Mouse (Mus musculus) heart, postnatal 14 days (tissue): Measurements from ENCODE around the gene Mc1r. TPM values are rescaled to one million over a fixed set of nuclear protein-coding genes. Genes with fewer than 3 reads are reported as not detected.

Source experiments
- DNase-seq, 2 experiments: peaks; one replicate each; pipeline ENCODE4 v3.0.0; 2021 to 2022
- intact Hi-C: fragments of 180-260 bp; cut with DNase I; formaldehyde crosslinking; loops from one replicate; pipeline ENCODE4 v1.15.1; 2025
- long read RNA-seq, 2 experiments: library from polyadenylated mRNA; stranded (forward); transcript quantifications; one replicate each; pipeline ENCODE4 v2.0.0; 2021
- total RNA-seq, 2 experiments: library from RNA; stranded (reverse); gene quantifications; 2 replicates each; pipeline ENCODE4 v1.2.3; 2021

Gene Mc1r
- total RNA-seq: not detected
- long read RNA-seq, experiment 1: 0 reads
- long read RNA-seq, experiment 2: 0 reads

DNA sequence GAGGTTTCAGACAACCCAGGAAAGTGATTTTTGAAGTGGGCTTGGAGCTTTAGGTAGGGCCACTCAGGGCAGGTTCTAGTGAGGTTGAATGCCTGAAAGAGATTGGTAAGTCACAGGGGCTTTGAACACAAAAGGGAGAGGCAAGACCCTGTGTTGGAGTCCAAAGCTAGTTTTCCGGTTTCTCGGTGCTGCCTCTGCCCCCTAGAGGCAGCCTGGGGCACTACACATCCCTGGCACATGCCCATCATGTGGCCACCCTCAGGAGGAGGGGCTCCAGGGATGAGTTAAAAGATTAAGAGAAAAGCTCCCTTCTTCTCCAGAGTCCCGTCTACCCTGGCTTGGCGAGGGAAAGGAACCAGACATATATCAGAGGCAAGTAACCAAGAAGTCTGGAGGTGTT lies at the start of gene Mc1r:
Gene Mc1r, plus strand, starts transcription at position 322 of the 400 bp plus-strand sequence.
- intact Hi-C loops: no loop called here
- peak; percentile 52 to 76 for DNase-seq

DNA sequence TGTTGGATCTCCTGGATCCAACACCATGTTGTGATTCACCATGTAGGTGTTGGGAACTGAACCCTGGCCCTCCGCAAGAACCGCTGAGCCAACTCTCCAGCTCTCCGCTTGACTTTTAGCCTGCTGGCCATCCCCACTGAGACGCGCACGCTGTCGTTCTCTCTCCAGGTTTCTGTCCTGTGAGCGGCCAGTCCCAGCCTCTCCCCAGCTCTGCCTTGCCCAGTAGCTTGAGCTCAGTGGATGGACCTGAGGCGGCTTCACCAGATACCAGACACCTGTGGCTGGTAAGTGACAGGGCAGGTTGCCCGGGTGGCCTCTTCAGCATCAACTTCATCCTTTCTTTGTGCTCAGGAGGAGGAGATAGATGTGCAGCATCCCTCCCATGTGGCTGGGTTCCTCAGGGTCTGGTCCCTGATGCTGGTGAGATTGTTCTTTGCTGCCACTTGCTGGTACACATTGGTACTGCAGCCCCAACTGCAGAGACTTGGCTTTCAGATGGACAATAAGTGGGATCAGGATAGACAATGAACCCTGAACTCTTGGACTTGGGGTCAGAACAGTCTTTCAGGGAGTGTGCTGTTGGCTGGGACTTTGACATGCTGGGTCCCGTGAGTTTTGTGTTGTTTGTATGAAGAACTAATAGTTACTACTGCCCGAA lies 45.7 kb upstream of the Mc1r start:
- DNase-seq: peak; percentile 76 to 83
- intact Hi-C loops: loop anchor here (2.0 kb wide), 1 partner anchor 42 kb away; the partner anchor contains the start of gene Fanca

DNA sequence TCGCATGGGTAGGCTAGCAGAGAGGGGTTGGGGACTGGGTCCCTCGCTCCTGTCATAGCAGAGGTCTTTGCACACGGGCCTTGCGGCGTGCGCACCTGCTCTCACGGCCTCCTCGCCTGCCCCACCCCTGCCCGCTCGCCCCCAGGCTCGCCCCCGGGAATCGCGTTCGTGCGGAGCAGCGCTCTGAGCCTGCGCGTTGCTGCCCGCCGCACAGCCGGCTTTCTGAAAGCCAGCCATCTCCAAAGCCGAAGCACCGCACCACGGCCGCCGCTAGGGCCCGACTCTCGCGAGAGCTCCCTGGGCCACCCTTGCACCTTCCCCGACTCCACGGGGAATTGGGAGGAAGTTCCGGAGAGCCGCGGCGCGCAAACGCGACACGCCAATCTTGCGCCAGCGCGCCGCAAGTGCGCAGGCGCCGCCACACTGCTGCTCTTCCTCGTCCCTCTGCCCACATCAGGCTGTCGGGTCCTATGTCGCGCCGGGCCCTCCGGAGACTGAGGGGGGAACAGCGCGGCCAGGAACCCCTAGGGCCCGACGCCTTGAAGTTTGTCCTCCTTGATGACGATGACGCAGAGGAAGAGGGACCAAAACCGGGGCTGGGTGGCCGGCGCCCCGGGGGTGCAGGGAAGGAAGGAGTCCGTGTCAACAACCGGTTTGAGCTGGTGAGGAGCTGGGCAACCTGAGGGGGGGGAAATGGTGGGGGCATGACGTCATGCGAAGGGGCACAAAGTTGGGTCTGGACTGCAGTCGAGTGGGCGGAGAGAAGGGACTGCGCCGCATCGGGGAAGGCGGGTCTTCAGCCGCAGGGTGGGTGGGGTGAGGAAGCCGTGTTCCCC lies 33.3 kb upstream of the Mc1r start, which contains the start of gene Tcf25:
Gene Tcf25, plus strand, starts transcription at position 351 of the 836 bp plus-strand sequence.
- intact Hi-C loops: no loop called here
- DNase-seq: peak; percentile 96 to 97

DNA sequence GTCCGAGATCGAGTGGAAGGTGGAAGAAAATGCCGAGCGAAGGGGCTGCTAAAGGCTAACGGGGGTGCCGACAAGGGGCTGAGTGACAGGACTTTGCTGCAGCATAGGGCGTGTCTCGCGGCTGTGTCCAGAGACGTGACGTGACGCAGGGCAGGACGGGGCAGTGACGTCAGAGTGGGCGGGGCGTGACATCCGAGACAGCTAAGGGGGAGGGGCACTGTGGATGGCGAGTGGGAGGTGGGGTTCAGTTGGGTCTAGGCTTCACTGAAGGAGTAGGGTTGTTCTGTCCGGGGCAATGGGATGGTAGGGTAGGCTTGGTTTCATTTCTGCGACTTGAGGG lies 32.7 kb upstream of the Mc1r start:
- intact Hi-C loops: no loop called here

DNA sequence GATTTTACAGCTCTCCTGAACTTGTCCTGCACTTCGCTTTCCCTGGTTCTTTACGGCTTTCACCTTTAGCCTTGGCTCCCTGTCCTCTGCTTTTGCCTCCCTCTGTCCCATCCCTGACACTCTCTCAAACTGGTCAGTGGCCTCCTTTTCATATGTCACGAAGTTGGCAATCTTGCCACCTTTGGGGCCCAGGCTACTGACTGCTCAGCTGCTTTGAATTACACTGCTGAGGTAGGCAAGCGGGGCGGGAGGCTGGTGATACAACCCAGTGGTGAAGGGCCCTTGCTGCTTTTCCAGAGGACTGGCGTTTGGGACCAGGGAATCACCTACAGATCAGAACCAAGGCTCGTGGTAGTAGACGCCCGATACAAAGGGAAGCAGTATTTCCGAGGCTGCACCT lies 31.2 kb upstream of the Mc1r start:
- no peak for DNase-seq
- intact Hi-C loops: no loop called here

More for the DNA sequence above, 32.7 kb upstream of the Mc1r start:
- DNase-seq: peak; percentile 94 to 97

DNA sequence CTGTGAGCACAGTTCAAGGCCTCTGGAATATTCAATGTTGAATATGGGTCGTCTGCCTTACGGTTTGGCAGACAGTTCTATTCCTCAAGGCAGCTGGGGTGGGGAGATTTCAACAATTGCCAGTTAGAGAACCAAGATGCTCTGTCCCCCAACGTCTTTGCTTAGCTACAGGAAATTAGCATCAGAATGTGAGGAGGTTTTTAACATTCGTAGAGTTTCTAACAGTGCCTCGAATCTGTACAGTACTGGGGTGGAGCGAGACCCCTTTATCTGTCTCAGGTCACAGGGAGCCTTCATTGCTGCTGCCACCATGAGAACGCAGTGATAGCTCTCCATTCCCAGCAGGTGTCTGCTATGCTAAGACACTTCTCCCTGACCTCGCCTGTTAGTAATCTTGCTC lies 30.8 kb upstream of the Mc1r start:
- DNase-seq: no peak
- intact Hi-C loops: no loop called here

DNA sequence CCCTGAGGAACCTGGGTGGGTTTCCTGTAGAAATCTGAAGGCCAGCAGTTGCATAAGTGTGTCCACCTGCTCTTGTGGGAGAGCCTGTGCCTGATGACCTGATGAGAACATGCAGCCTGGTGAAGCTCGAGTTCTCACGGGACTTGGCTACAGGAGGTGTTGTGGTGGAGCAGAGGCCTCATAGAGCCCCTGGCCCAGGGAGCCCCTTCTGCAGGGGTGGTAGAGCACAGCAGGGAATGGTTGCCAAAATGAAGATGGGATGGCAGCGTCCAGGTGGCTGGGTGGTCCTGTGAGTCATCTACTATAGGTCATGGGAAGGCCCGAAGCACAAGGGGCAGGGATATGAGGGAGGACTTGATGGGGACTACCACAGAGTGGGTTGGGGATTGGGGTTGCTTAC lies 25.2 kb upstream of the Mc1r start:
- DNase-seq: no peak
- intact Hi-C loops: no loop called here

DNA sequence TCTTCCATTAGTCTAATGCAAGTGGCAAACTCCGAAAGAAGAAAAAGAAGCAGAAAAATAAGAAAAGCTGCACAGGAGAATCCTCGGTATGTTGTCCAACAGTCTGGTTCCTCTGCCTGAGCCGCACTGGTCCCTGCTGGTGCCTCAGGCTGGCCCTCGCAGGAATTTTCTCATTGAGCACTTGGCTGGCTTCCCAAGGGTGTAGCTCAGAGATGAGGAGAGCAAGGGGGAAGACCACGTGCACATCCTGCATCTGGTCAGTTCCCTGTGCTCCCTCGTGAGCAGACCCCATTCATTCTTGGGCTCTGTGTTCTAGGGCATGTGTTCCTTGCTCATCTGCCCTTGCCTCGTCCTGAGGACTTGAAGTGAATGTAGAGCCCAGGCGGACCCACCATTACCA lies 24.4 kb upstream of the Mc1r start:
- no peak for DNase-seq
- intact Hi-C loops: no loop called here

DNA sequence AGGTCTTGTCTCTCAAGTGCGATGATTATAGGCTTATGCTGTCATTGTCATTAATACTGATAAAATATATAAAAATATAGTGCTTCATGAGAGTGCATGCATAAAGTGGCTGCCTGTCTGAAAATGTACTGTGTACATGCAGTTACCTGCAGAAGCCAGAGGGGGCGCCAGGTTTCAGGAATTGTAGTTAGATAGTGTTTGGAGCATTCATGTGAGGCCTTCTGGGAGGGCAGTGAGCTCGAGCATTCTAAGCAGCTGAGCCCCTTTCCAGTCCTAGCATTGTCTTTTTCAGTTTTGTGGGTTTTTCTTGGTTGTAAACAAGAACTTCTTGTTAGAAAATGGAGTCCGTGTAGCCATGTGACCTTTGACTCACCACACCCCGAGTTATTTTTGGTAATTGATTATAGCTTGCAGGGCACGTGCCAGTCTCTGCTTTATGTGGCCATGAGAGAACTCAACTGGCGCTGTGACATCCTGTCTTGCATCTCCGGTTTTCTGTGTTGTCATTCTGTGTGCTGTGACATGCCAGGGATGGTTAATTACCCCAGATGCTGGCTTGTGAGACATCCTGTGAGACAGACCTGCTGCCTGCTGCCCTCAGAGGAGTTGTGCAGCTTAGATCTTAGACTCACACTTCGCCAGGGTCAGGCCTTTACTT lies 21.9 kb upstream of the Mc1r start:
- peak in 1 of 2 experiments; percentile 43 for DNase-seq
- intact Hi-C loops: loop anchor here (5.0 kb wide), 1 partner anchor 37 kb away; the partner anchor contains the start of gene Def8

DNA sequence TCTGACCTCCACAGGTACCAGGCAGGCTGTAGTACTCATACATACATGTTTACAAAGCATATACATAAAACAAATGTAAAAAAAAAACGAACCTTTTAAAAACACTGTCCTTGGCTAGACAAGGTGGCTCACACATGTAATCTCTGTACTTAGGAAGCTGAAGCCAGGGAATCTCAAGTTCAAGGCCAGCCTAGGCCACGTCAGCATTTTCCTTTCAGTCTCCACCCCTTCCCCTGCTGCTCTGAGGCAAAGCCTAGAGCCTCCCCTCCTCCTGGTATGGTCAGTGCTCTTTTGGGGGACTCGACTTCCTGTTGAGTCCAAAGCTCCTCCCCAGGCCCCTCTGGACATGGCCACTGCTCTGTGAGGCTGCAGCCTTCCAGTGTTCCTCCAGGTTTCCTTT lies 19.9 kb upstream of the Mc1r start:
- intact Hi-C loops: loop anchor here (5.0 kb wide), 1 partner anchor 35 kb away; the partner anchor contains the start of gene Def8
- no peak for DNase-seq

DNA sequence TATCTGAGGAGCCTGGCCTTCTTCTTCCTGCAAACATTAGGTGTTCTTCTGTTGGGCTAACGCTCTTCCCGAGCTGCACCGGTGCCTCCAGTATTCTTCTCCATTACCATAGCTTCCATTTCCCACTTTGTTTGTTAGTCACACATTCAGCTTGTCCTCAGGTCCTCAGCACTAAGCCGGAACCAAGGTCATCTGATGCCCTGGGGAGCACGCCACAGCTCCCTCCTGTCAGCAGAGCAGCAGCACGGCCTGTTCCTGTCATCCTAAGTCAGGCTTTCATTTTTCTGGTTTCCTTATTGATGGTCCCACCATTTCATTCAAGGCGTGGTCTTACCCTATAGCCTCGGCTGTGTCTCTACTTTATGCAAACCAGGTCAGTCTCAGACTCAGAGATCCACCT lies 19.1 kb upstream of the Mc1r start:
- intact Hi-C loops: loop anchor here (5.0 kb wide), 1 partner anchor 34 kb away; the partner anchor contains the start of gene Def8
- DNase-seq: no peak

DNA sequence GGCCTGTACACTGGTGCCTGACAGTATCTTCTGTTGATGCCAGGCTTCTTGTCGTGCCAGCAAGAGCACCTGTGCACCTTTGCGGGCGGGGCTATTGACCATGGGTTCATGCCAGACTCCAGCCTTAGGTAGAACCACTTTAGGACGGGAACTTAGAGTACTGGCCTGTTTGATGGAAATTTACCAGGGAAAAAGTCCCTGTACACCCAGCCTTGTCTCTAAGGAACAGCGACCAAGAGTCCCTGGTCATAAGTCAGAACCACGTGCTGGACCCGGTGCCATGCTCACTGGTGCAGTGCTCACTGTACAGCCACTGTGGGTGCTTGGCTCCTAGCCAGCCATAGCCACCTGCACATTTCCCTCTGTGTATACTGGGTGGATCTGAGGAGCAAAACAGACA lies 17.9 kb upstream of the Mc1r start:
- intact Hi-C loops: loop anchor here (5.0 kb wide), 1 partner anchor 33 kb away; the partner anchor contains the start of gene Def8
- no peak for DNase-seq

DNA sequence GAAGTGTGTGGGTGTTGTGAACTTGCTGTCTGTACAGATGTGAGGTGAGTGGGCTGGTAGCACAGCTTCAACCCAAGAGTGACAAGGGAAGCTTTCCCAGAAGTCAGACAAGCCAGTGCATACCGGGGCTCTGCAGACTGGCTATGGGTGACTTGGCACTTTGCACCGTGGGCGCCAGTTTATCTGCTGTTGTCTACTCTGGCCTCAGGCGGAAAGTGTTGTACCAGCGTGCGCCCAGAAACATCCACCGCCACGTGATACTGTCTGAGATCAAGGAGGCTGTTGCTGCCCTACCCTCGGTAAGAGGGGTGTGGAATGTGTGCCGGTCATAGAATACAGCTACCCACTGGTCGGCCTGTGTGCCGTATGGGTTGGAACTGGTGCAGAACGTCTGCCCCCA lies 8.6 kb upstream of the Mc1r start:
- no peak for DNase-seq
- intact Hi-C loops: no loop called here

DNA sequence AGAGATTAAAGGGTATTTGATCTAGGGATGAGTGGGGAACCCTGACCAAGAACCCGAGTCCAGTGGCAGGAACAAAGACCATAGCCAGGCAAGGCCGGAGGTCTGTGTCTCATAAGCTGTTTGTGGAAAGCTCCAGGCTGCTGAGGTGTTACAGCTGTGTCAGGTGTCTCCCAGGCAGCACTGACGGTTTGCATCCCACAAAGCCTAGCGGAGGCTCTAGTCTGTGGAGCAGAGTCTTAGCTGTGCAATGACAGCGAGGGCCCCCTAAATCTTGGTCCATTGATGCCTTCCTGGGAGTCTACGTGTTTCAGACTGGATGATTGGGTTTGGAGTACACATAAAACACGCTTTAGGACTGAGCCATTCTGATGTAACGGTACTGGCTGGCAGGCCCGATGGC lies 5.0 kb upstream of the Mc1r start:
- intact Hi-C loops: no loop called here
- DNase-seq: no peak

DNA sequence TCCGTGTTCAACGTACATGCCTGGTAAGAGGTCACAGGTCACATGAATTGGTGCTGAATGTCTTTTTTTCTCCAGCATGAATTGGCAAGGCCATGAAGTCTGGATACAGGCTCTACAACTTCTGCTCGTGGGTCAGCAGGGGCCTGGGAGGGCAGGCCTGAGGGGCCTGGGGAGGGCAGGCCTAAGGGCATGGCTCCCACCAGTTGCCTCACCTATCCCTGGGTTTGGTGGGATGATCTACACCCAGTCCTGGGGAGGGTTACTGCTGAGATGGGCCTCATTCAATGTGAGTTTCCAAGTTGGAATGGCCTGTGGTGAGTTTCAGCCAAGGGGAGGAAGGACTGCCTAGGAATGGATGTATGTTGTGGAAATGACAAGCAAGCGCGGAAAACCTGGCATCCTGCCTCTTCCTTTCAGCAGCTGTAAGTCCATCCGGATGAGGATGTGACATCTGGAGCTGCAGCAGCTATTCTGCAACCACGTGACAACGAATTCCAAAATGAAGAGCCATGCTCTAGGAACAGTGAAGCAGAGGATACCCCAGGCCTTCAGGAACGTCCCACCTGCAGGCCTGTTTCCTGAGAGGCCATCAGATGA lies 4.1 kb upstream of the Mc1r start:
- peak; percentile 28 to 51 for DNase-seq
- intact Hi-C loops: no loop called here

DNA sequence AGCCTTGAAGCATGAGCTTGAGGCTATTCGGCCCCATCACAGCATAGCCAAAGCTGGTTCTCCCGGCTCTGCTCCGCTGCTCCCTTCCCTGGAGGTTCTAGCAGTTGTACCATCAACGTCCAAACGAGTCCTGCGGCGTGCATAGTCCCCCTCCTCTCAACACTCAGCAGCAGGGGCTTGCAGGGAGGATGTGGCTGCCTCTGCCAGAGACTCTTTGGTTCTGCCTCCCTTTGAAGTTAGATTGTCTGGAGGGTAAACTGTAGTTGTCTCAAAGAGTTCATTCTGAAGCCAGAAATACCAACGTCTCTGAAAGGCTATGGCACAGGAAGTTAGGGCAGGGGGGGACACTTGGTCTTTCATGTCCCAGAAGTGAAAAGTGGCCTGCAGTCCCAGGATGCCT lies 2.4 kb upstream of the Mc1r start:
- intact Hi-C loops: no loop called here
- DNase-seq: no peak

DNA sequence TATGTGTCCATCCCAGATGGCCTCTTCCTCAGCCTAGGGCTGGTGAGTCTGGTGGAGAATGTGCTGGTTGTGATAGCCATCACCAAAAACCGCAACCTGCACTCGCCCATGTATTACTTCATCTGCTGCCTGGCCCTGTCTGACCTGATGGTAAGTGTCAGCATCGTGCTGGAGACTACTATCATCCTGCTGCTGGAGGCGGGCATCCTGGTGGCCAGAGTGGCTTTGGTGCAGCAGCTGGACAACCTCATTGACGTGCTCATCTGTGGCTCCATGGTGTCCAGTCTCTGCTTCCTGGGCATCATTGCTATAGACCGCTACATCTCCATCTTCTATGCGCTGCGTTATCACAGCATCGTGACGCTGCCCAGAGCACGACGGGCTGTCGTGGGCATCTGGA lies 705 bp downstream of the Mc1r start:
- DNase-seq: no peak
- intact Hi-C loops: no loop called here

DNA sequence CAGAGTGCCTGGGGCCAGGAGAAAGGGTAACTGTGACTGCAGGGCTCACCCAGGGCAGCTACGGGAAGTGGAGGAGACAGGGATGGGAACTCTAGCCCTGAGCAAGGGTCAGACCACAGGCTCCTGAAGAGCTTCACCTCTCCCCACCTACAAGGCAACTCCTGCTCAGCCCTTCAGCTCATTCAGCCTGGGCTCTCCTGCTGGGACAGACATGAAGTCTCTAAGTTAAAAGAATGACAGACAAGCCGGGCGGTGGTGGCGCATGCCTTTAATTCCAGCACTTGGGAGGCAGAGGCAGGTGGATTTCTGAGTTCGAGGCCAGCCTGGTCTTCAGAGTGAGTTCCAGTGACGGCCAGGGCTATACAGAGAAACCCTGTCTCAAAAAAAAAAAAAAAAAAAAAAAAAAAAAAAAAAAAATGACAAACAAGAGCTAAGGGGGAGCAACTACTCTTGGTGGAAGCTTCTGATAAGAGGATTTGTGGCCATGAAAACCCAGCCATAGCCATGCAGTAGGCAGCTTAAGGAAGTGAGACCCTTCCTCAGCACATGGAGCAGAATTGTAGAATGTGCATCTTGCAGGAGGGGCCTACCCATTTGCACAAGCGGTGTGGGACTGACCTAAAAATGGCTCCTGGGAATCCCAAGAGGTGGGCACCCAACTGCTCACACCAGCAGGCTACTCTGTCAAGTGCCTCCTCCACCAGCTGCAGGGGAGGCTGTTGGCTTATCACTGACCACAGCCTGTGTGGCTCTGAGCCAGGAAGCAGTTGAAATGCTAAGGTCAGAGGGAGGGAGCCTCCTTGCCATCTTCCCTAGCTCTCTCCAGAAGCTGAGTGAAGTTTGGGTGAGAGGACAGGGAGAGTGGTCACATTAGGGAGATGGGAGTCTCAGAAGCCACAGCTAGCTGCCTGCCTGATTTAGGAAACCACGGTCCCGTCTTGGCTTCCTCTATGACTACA lies 2.0 kb downstream of the Mc1r start:
- intact Hi-C loops: no loop called here
- no peak for DNase-seq

DNA sequence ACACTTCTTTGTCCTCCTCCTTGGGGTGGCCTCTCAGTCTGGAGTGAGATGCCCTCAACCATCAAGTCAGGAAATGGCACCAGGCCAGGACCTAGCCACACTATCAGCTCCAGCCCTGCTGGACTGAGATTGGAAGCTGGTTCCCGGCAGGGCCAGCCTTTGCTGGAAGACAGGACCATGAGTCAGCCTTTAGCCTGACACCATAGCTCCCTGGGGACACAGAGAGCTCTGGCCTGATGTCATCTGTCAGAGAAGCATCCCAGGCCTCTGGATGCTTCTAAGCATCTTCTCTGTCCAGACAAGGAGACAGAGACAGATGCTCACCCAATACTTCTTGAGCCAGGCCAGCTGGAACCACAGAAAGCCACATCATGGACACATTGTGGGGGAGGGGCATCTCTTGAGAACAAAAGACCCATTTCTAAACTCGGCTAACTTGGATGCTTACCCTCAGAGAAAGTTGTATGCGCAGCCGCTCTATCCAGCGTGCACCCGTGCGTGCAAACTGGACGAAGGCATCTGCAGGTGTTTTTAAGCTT lies 3.2 kb downstream of the Mc1r start:
- DNase-seq: peak; percentile 47 to 64
- intact Hi-C loops: no loop called here
